Mouse (Mus musculus): Measurements from ENCODE around the gene Ssr1.

DNA sequence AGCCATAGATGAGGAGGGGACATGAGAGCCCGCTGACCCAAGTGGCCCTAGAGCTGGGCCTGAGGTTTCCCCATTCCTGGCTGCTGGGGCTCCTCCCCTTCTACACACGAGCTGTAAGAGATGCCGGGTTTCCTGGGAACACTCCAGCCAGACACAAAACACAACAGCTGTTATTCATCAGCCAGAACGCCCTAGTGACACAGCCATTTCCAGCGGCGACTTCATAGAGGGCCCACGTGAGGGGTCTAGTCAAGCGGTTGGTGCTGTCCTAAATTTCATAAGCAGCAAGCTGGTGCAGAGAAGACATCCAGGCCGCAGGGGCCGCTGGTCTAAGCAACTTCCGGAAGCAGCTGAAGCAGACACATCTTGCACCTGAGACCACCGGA, 27.0 kb downstream of the Ssr1 start:
- no peak for TF ChIP-seq POLR2A (IDR thresholded peaks at IDR 0.05; ENCODE audit: borderline replicate concordance, low read depth, low read length)
- TF ChIP-seq CTCF (IDR thresholded peaks at IDR 0.05; ENCODE audit: low read depth, low read length), result no peak
